Comparison of ENCODE assay signal across 9 mouse cellular contexts in genomic region chr5:140292152-140292551, GRCm38 (mm10). TPM values are rescaled to one million over a fixed set of nuclear protein-coding genes. Genes with fewer than 3 reads are reported as not detected.
DNase-seq lines count a peak whose midpoint lies in the region; ATAC-seq and TF ChIP-seq lines count a peak whose summit lies in the region.
"Had no signal": no experiment of that assay in that cellular context is flagged by ENCODE, and none has a peak within 500 bp of the region (broad histone marks: within the 10 kb centered on the region; RNA-seq: fewer than 3 reads in every experiment).

No protein-coding gene starts in this region.

- peak; percentile 61 for ATAC-seq in forebrain, postnatal 0 days
- peak; percentile 33; the same call in 1 of the 2 replicates for ATAC-seq in neural tube, embryonic 12.5 days (ENCODE audit: low FRiP score, low read depth)

- peaks cover 14% of the 10 kb centered on the region; the same call in 1 of the 2 replicates for H3K36me3 ChIP-seq in forebrain, postnatal 0 days (ENCODE audit: insufficient read depth)
- peaks cover 94% of the 10 kb centered on the region for H3K36me3 ChIP-seq in limb, embryonic 10.5 days
- peaks cover 41% of the 10 kb centered on the region for H3K36me3 ChIP-seq in neural tube, embryonic 12.5 days
- peaks cover 21% of the 10 kb centered on the region for H3K36me3 ChIP-seq in thymus, adult 2 months (ENCODE audit: control insufficient read depth, insufficient read depth, low read length)

- no peak overlapping the region for H3K4me3 ChIP-seq in forebrain, postnatal 0 days (ENCODE audit: low read depth, low read length)
- no peak overlapping the region for H3K4me3 ChIP-seq in limb, embryonic 10.5 days
- H3K4me3 ChIP-seq in neural tube, embryonic 12.5 days: no peak overlapping the region
- no peak overlapping the region for H3K4me3 ChIP-seq in thymus, adult 2 months (ENCODE audit: control insufficient read depth, insufficient read depth, low read length)
- H3K4me3 ChIP-seq: erythroblast, embryonic 14.5 days had no signal

- H3K27ac ChIP-seq in forebrain, postnatal 0 days (ENCODE audit: low read depth, low read length): no peak overlapping the region
- H3K27ac ChIP-seq in limb, embryonic 10.5 days: no peak overlapping the region
- H3K27ac ChIP-seq in neural tube, embryonic 12.5 days: no peak overlapping the region
- no peak overlapping the region for H3K27ac ChIP-seq in thymus, adult 2 months (ENCODE audit: control insufficient read depth, insufficient read depth, low read length)

- peak; percentile 95 for TF ChIP-seq CTCF in forebrain, postnatal 0 days (IDR thresholded peaks at IDR 0.05; ENCODE audit: low read depth)
- TF ChIP-seq CTCF in thymus, adult 2 months (IDR thresholded peaks at IDR 0.05; ENCODE audit: borderline replicate concordance, control insufficient read depth, extremely low read depth, insufficient read depth, low read length, poor library complexity): peak; percentile 35; the same call in 1 of the 2 replicates

- no peak overlapping the region for H3K4me2 ChIP-seq in forebrain, postnatal 0 days (ENCODE audit: low read depth)
- no peak overlapping the region for H3K4me2 ChIP-seq in neural tube, embryonic 12.5 days (replicated peaks)

- no peak overlapping the region for H3K9ac ChIP-seq in forebrain, postnatal 0 days
- no peak overlapping the region for H3K9ac ChIP-seq in neural tube, embryonic 12.5 days

- no peaks in the 10 kb centered on the region for H3K9me3 ChIP-seq in forebrain, postnatal 0 days (ENCODE audit: low read length)
- H3K9me3 ChIP-seq in limb, embryonic 10.5 days (replicated peaks): no peaks in the 10 kb centered on the region
- H3K9me3 ChIP-seq in neural tube, embryonic 12.5 days: no peaks in the 10 kb centered on the region

- TF ChIP-seq POLR2A in thymus, adult 2 months (IDR thresholded peaks at IDR 0.05; ENCODE audit: control insufficient read depth, extremely low read depth, insufficient read depth, low read length, poor library complexity): no peak

- peak; percentile 13 to 54 for DNase-seq in spleen, adult 18-20 months
- DNase-seq in spleen, adult 12 weeks (ENCODE audit: low spot score): no peak
- DNase-seq in c-Kit-positive CD71-positive TER-119-positive erythroid progenitor cells, embryonic 14.5 days (ENCODE audit: low spot score): peak; percentile 44
- DNase-seq in forebrain, postnatal 0 days: peak; percentile 87
- DNase-seq in kidney, adult 18-20 months: peak; percentile 68
- peak; percentile 51 for DNase-seq in limb, embryonic 10.5 days (ENCODE audit: low spot score)
- peak; percentile 85 for DNase-seq in thymus, adult 2 months

- no peaks in the 10 kb centered on the region for H3K27me3 ChIP-seq in forebrain, postnatal 0 days (ENCODE audit: insufficient read depth, low read length)
- no peaks in the 10 kb centered on the region for H3K27me3 ChIP-seq in limb, embryonic 10.5 days (ENCODE audit: low read depth, poor library complexity, severe bottlenecking)
- no peaks in the 10 kb centered on the region for H3K27me3 ChIP-seq in neural tube, embryonic 12.5 days (replicated peaks)
- no peaks in the 10 kb centered on the region for H3K27me3 ChIP-seq in thymus, adult 2 months (ENCODE audit: control insufficient read depth, insufficient read depth, low read length)

- H3K4me1 ChIP-seq in forebrain, postnatal 0 days (ENCODE audit: insufficient read depth): no peaks in the 10 kb centered on the region; the same call in 1 of the 2 replicates
- H3K4me1 ChIP-seq in limb, embryonic 10.5 days: no peaks in the 10 kb centered on the region
- H3K4me1 ChIP-seq in neural tube, embryonic 12.5 days: no peaks in the 10 kb centered on the region
- peaks cover 25% of the 10 kb centered on the region for H3K4me1 ChIP-seq in thymus, adult 2 months (replicated peaks; ENCODE audit: control insufficient read depth, insufficient read depth, low read length)

- 67% methylated on average over 1 of the region's 1 CpGs for WGBS in forebrain, postnatal 0 days
- 93% methylated on average over 1 of the region's 1 CpGs for WGBS in limb, embryonic 10.5 days
- WGBS in neural tube, embryonic 12.5 days: 77% methylated on average over 1 of the region's 1 CpGs
- WGBS in thymus, adult 2 months: 94% methylated on average over 1 of the region's 1 CpGs

RNA-seq across cellular contexts. Expression of gene Mad1l1, which starts 29.2 kb away (rescaled TPM):
- total RNA-seq in forebrain, postnatal 0 days (2014; rRNA removed): 21.3 and 22.8 TPM in 2 replicates
- polyA plus RNA-seq in forebrain, postnatal 0 days (2015; fragmentation: Nextera tagmentation; extraction: Ambion mirVana): 26.7 and 29.5 TPM in 2 replicates
- polyA plus RNA-seq in limb, embryonic 10.5 days (2016; fragmentation: Nextera tagmentation; extraction: Ambion mirVana): 68.7 and 68.9 TPM in 2 replicates
- 44.1 TPM in 2 replicates for polyA plus RNA-seq in neural tube, embryonic 12.5 days (2016; fragmentation: Nextera tagmentation; extraction: Ambion mirVana)
- polyA plus RNA-seq in thymus, adult 2 months (2012; rRNA removed): 197 and 252 TPM in 2 replicates

RNA-seq across cellular contexts. Expression of gene Nudt1, which starts 29.3 kb away (rescaled TPM):
- 5.6 and 11.4 TPM in 2 replicates for total RNA-seq in forebrain, postnatal 0 days (2014; rRNA removed)
- polyA plus RNA-seq in forebrain, postnatal 0 days (2015; fragmentation: Nextera tagmentation; extraction: Ambion mirVana): 13.5 and 14.7 TPM in 2 replicates
- 66.8 and 71.8 TPM in 2 replicates for polyA plus RNA-seq in limb, embryonic 10.5 days (2016; fragmentation: Nextera tagmentation; extraction: Ambion mirVana)
- polyA plus RNA-seq in neural tube, embryonic 12.5 days (2016; fragmentation: Nextera tagmentation; extraction: Ambion mirVana): 41.6 and 43.3 TPM in 2 replicates
- 23.3 and 25.0 TPM in 2 replicates for polyA plus RNA-seq in thymus, adult 2 months (2012; rRNA removed)

RNA-seq across cellular contexts. Expression of gene Mrm2, which starts 39.5 kb away (rescaled TPM):
- total RNA-seq in forebrain, postnatal 0 days (2014; rRNA removed): 16.0 and 16.2 TPM in 2 replicates
- 14.8 and 15.9 TPM in 2 replicates for polyA plus RNA-seq in forebrain, postnatal 0 days (2015; fragmentation: Nextera tagmentation; extraction: Ambion mirVana)
- polyA plus RNA-seq in limb, embryonic 10.5 days (2016; fragmentation: Nextera tagmentation; extraction: Ambion mirVana): 22.2 and 24.1 TPM in 2 replicates
- polyA plus RNA-seq in neural tube, embryonic 12.5 days (2016; fragmentation: Nextera tagmentation; extraction: Ambion mirVana): 18.1 and 18.6 TPM in 2 replicates
- polyA plus RNA-seq in thymus, adult 2 months (2012; rRNA removed): 9.0 and 10.0 TPM in 2 replicates
